Mouse (Mus musculus) c-Kit-positive CD71-negative TER-119-negative erythroid progenitor cells, embryonic 14.5 days (primary cell): ENCODE results near the gene Maoa.

Experiments used
- DNase-seq: peaks from one replicate; pipeline ENCODE4 v3.0.0-alpha.2; 2013; ENCODE audit warnings: low read depth

Maoa gene

DNA sequence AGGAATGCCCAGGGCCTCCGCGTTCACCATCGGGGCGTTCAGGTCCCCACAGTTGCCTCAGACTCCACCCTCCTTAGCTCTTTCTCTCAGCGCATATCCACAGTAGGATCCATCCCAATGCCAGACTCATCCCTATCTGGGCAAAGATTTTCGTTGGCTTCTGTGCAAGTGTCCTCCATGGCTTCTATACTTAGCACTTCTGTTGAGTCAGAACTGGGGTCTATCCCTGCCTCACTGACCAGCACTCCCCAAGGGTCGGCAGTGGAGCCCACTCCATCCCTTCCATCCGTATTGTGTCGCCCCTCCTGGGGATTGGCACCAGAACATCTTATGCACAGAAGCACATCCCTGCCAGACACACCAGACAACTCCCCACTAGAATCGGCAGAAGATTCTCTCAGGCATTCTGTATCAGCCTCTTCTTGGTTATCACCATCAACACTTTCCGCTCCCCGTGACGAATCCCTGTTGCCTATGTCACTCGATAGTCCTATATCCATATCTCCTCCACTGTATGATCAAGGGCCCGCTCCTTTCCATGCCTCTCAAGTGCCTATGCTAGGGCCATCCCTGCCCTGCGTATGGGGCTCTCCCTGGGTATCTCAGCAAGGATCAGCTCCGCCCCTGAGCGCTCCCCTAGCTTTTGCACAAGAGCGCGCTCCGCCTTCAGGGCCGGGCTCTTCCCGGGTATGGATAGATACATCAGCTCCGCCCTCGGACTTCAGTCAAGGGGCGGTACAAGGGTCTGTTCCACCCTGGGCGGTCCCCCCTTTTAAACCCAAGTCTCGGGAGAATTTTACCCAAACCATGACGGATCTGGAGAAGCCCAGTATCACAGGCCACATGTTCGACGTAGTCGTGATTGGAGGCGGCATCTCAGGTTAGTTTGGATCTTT lies at the start of gene Maoa:
Gene Maoa (plus strand): TSS at position 665 of the 896 bp plus-strand sequence.
- DNase-seq: peak; percentile 51

DNA sequence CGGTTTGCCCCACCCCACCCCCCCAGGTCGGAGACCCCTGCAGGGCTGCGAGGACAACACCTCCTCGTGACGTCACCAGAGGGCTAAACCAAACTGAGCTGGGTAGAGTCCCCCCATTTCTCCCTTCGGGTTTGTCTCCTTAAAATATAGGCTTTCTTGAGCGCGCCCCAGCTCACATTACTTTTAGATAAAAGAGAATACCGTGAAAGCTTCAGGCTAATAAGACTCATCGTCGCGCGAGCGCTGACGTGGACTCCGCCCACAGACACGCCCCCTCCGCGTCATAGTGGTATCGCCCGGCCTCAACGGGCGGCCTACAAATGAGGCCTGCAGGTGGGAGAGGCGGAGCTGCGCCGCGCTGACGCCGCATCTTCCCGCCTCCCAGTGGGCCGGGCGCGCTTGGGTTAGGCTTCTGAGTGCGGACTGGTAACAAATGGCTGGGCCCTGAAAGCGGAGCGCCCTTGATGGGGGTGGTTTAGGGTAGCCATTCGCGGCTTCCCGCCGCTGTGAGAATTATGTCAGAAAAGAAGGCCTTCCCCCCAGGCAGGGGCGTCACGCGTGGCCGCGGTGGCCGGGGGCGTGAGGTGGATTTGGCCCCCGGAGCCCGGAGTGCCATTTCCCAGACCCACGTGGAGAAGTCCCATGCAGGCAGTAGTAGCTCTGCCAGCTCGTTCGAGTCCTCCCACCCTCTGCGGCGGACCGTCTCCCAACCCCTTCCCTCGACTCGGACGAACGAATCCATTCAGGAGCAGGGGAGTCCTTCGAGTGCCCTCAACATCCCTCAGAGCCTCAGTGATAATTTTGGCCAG lies 1.1 kb upstream of the Maoa start:
- DNase-seq: peak; percentile 54

DNA sequence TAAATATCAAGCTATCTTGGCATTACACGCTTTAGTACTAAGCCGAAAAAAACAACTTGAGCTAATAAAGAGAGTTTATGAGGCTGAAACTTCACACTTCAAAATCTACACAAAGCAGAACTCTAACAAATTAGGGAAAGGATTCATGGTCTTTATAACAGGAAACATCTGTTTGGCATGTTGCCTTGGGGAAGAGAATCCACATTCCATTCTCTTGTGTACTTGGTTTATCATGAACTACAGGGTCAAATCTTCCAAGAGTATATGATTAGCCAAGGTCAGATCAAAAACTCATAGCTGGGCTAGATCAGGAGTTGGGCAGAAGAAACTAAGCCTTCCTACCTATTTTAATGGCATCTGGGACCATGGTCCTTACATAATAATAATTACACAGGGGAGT lies 37.0 kb downstream of the Maoa start:
- DNase-seq: no peak

DNA sequence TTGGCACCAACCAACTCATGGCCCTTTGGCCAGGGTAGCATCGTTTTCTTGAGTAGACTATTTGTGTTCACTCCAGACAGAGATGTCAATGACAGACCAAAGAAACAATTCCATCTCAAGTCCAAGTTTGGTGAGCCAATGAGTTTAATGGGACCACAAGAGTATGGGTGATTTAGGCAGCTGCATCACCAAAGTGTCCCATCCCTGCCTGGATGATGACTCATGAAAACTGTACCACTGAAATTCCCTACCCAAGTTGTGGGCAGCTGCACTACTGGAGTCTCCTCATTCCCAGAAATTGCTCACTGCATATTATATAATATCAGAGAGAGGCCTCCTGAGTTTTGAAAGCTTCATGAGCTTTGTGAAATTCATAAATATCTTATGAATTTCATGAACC lies 86.6 kb downstream of the Maoa start:
- DNase-seq: no peak

DNA sequence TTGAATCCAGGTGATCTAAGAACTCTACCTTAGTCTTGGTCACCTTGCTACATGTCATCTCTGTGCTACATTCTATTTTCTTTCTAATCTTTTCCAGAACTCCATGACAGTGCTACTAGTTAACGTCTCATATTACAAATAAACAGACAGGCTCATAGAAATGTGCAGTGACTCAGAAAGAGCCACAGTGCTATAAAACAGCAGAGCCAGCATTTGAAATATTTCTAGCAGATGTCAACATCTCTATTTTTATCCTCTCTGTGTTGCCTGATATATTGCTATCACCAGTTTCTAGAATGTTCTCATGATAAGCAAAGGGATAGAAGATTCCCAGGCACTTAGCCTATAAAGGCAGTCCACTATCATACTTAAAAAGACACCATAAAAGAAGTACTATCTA lies 94.5 kb downstream of the Maoa start:
- DNase-seq: no peak
